Mouse (Mus musculus): ENCODE data around the gene Tysnd1. TPM values are rescaled to one million over a fixed set of nuclear protein-coding genes. Genes with fewer than 3 reads are reported as not detected.

The Tysnd1 gene
- polyA plus RNA-seq, 1 experiment from 2014 or later, result 19.2 TPM

GRCm38 (mm10) chr10:61715996-61716864 lies 20.9 kb downstream of the Tysnd1 start:
- H3K9me3 ChIP-seq, result no peaks in the 10 kb centered on the region
- no peak for ATAC-seq (ENCODE audit: extremely low read depth, insufficient number of reproducible peaks, low FRiP score, low TSS enrichment)
- H3K9ac ChIP-seq, result peak overlapping the region; percentile 86
- WGBS, result 62% methylated on average over 7 of the region's 7 CpGs
- H3K4me2 ChIP-seq, result peak overlapping the region; percentile 91
- peak overlapping the region; percentile 32; the same call in 1 of the 2 replicates for H3K27ac ChIP-seq (replicated peaks)
- peaks cover 16% of the 10 kb centered on the region for H3K4me1 ChIP-seq
- no peaks in the 10 kb centered on the region for H3K36me3 ChIP-seq
- H3K4me3 ChIP-seq, result peak overlapping the region; percentile 73
- H3K27me3 ChIP-seq (replicated peaks), result no peaks in the 10 kb centered on the region

DNA sequence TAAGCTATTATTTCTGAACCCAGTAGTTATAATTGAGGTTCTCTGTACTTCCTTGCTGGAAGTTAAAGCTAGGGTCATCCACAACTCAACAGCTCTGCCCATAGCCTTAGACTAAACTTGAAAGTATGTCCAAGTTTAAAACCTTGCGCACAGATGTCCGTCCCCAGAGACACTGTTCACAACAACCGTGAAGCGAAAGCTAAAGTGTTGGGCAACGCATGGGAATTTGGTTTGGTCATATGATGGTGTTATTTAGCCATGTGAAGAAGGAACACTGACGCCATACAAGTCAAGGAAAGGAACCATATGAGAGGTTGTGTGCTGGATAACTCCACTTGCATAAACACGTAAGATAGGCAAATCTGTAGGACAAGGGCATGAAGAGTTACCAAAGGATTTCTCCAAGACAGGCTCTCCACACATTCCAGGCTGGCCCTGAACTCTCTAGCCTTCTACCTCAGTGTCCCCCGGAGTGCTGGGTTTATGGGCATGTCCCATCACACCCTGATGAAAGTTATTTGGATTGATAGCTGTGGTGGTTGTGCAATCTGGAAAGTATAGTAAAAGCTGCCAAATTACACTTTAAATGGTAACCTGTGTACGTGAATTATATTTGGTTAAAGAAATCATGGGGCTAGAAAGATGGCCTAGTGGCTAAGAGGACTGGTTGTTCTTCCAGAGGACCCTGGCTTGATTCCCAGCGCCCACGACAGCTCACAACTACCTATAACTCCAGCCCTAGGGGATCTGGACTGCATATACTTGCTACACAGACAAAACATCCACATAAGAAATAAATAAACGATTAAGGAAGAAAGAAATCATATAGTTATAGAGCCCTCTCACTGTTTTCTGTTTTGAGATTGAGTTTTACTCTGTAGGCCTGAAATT lies 22.3 kb downstream of the Tysnd1 start:
- no peak overlapping the region for H3K9ac ChIP-seq

DNA sequence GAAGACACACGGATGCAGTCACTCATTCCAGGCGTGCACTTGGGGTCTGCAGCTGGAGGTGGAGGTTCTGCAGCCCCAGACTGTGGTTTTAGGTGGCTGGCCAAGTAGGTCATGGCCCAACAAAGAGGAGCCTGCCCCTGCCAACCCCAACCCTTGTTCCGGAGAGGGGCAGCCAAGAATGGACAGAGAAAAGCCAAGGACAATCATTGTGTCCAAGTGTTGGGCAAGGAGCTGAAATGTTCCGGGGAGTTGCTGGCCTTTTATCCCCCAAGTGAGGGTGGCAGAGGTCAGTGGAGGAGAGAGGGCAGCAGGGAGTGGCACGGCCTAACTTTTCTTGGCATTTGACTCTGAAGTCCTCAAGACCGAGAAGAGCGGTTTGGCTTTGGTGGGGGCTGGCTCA lies 25.0 kb downstream of the Tysnd1 start:
- Histone ChIP-seq H3K4me1 (peaks cover 19% of the 10 kb centered on the region), H3K27ac (replicated peaks) (no peak overlapping the region), H3K9me3 (no peaks in the 10 kb centered on the region), H3K4me3 (no peak overlapping the region), H3K27me3 (replicated peaks) (no peaks in the 10 kb centered on the region), H3K4me2 (no peak overlapping the region), H3K9ac (no peak overlapping the region), H3K36me3 (no peaks in the 10 kb centered on the region)
- WGBS, result 80% methylated on average over 7 of the region's 7 CpGs
- no peak for ATAC-seq (ENCODE audit: extremely low read depth, insufficient number of reproducible peaks, low FRiP score, low TSS enrichment)

More for the DNA sequence above, 22.3 kb downstream of the Tysnd1 start:
- H3K36me3 ChIP-seq, result no peaks in the 10 kb centered on the region
- H3K27me3 ChIP-seq (replicated peaks), result no peaks in the 10 kb centered on the region
- no peak for ATAC-seq (ENCODE audit: extremely low read depth, insufficient number of reproducible peaks, low FRiP score, low TSS enrichment)
- H3K4me1 ChIP-seq, result peaks cover 16% of the 10 kb centered on the region
- no peak overlapping the region for H3K27ac ChIP-seq (replicated peaks)
- no peak overlapping the region for H3K4me2 ChIP-seq
- H3K9me3 ChIP-seq, result no peaks in the 10 kb centered on the region
- H3K4me3 ChIP-seq, result no peak overlapping the region
- WGBS, result 84% methylated on average over 12 of the region's 12 CpGs

- WGBS, result 79% methylated on average over 3 of the region's 3 CpGs
- no peaks in the 10 kb centered on the region for H3K27me3 ChIP-seq (replicated peaks)
- H3K4me2 ChIP-seq, result no peak overlapping the region
- H3K36me3 ChIP-seq, result peaks cover 11% of the 10 kb centered on the region
- H3K27ac ChIP-seq (replicated peaks), result no peak overlapping the region
- H3K9me3 ChIP-seq, result no peaks in the 10 kb centered on the region
- H3K4me3 ChIP-seq, result no peak overlapping the region
- no peak for ATAC-seq (ENCODE audit: extremely low read depth, insufficient number of reproducible peaks, low FRiP score, low TSS enrichment)
- peaks cover 8% of the 10 kb centered on the region for H3K4me1 ChIP-seq
- no peak overlapping the region for H3K9ac ChIP-seq
Measured at GRCm38 (mm10) chr10:61722215-61722614, 26.9 kb downstream of the Tysnd1 start.

GRCm38 (mm10) chr10:61723271-61723670 lies 28.0 kb downstream of the Tysnd1 start:
- Histone ChIP-seq H3K36me3 (peaks cover 21% of the 10 kb centered on the region), H3K4me1 (peaks cover 8% of the 10 kb centered on the region), H3K9me3 (no peaks in the 10 kb centered on the region), H3K4me3 (no peak overlapping the region), H3K4me2 (no peak overlapping the region), H3K27me3 (replicated peaks) (no peaks in the 10 kb centered on the region), H3K9ac (no peak overlapping the region), H3K27ac (replicated peaks) (no peak overlapping the region)
- ATAC-seq (ENCODE audit: extremely low read depth, insufficient number of reproducible peaks, low FRiP score, low TSS enrichment), result no peak
- 35% methylated on average over 6 of the region's 6 CpGs for WGBS

DNA sequence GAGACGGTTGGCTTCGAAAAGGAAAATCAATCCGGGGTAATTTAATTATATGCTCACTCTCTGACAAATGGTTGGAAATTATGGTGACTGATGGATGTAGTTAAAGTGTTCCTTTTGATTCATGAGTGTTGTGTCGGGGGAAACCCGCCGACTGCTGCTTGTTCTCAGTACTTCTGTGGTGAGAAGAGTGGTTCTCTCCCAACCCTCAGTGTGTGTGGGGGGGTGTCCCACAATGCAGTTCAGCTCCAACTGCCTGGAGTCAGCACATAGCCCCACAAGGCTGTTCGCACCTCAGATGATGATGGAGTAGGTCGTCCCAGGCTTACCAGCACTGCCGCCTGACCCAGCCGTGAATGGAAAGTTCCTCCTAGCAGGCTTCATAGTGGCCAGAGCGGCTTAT lies 33.9 kb downstream of the Tysnd1 start:
- Histone ChIP-seq H3K36me3 (peaks cover 49% of the 10 kb centered on the region), H3K9ac (no peak overlapping the region), H3K4me1 (no peaks in the 10 kb centered on the region), H3K9me3 (no peaks in the 10 kb centered on the region), H3K27me3 (replicated peaks) (no peaks in the 10 kb centered on the region), H3K4me2 (no peak overlapping the region), H3K4me3 (no peak overlapping the region), H3K27ac (replicated peaks) (no peak overlapping the region)
- WGBS, result 75% methylated on average over 11 of the region's 11 CpGs
- no peak for ATAC-seq (ENCODE audit: extremely low read depth, insufficient number of reproducible peaks, low FRiP score, low TSS enrichment)

GRCm38 (mm10) chr10:61730171-61730570 lies 34.9 kb downstream of the Tysnd1 start:
- Histone ChIP-seq H3K4me2 (no peak overlapping the region), H3K27ac (replicated peaks) (no peak overlapping the region), H3K9me3 (no peaks in the 10 kb centered on the region), H3K4me1 (no peaks in the 10 kb centered on the region), H3K9ac (no peak overlapping the region), H3K27me3 (replicated peaks) (no peaks in the 10 kb centered on the region), H3K36me3 (peaks cover 49% of the 10 kb centered on the region), H3K4me3 (no peak overlapping the region)
- ATAC-seq (ENCODE audit: extremely low read depth, insufficient number of reproducible peaks, low FRiP score, low TSS enrichment), result no peak
- WGBS, result 93% methylated on average over 6 of the region's 6 CpGs

- Histone ChIP-seq H3K4me3 (no peak overlapping the region), H3K36me3 (peaks cover 43% of the 10 kb centered on the region), H3K27me3 (replicated peaks) (no peaks in the 10 kb centered on the region), H3K9me3 (no peaks in the 10 kb centered on the region), H3K9ac (no peak overlapping the region), H3K27ac (replicated peaks) (no peak overlapping the region), H3K4me2 (no peak overlapping the region), H3K4me1 (no peaks in the 10 kb centered on the region)
- 46% methylated on average over 3 of the region's 3 CpGs for WGBS
- no peak for ATAC-seq (ENCODE audit: extremely low read depth, insufficient number of reproducible peaks, low FRiP score, low TSS enrichment)
Measured at GRCm38 (mm10) chr10:61734377-61734776, 39.1 kb downstream of the Tysnd1 start.

- ATAC-seq (ENCODE audit: extremely low read depth, insufficient number of reproducible peaks, low FRiP score, low TSS enrichment), result no peak
Measured at GRCm38 (mm10) chr10:61736671-61737078, 41.4 kb downstream of the Tysnd1 start.

GRCm38 (mm10) chr10:61737537-61737936 lies 42.2 kb downstream of the Tysnd1 start:
- H3K9ac ChIP-seq, result no peak overlapping the region
- no peak for ATAC-seq (ENCODE audit: extremely low read depth, insufficient number of reproducible peaks, low FRiP score, low TSS enrichment)
- peaks cover 58% of the 10 kb centered on the region for H3K36me3 ChIP-seq
- WGBS, result 81% methylated on average over 1 of the region's 1 CpGs
- no peaks in the 10 kb centered on the region for H3K27me3 ChIP-seq (replicated peaks)
- H3K4me3 ChIP-seq, result no peak overlapping the region
- no peaks in the 10 kb centered on the region for H3K9me3 ChIP-seq
- H3K4me1 ChIP-seq, result no peaks in the 10 kb centered on the region
- no peak overlapping the region for H3K4me2 ChIP-seq
- no peak overlapping the region for H3K27ac ChIP-seq (replicated peaks)

More at GRCm38 (mm10) chr10:61736671-61737078, 41.4 kb downstream of the Tysnd1 start:
- Histone ChIP-seq H3K9ac (no peak overlapping the region), H3K4me2 (no peak overlapping the region), H3K36me3 (peaks cover 49% of the 10 kb centered on the region), H3K27me3 (replicated peaks) (no peaks in the 10 kb centered on the region), H3K27ac (replicated peaks) (no peak overlapping the region), H3K9me3 (no peaks in the 10 kb centered on the region), H3K4me3 (no peak overlapping the region), H3K4me1 (no peaks in the 10 kb centered on the region)
- 62% methylated on average over 10 of the region's 10 CpGs for WGBS

- no peak for ATAC-seq (ENCODE audit: extremely low read depth, insufficient number of reproducible peaks, low FRiP score, low TSS enrichment)
- Histone ChIP-seq H3K27ac (replicated peaks) (no peak overlapping the region), H3K4me2 (no peak overlapping the region), H3K9me3 (no peaks in the 10 kb centered on the region), H3K27me3 (replicated peaks) (no peaks in the 10 kb centered on the region), H3K9ac (no peak overlapping the region), H3K36me3 (peaks cover 64% of the 10 kb centered on the region), H3K4me3 (no peak overlapping the region), H3K4me1 (no peaks in the 10 kb centered on the region)
- WGBS, result 80% methylated on average over 4 of the region's 4 CpGs
Measured at GRCm38 (mm10) chr10:61738126-61738525, 42.8 kb downstream of the Tysnd1 start.

All from heart, embryonic 13.5 days (tissue).